Mouse (Mus musculus): Measurements from ENCODE around the gene St14.

- TF ChIP-seq POLR2AphosphoS5 (IDR thresholded peaks at IDR 0.05; ENCODE audit: borderline replicate concordance, low read depth, low read length) (no peak), TAL1 (IDR thresholded peaks at IDR 0.05; ENCODE audit: low read length) (no peak), CTCF (IDR thresholded peaks at IDR 0.05 in 2 of 3, conservative IDR thresholded peaks at IDR 0.05 in 1 of 3; ENCODE audit: control insufficient read depth in 1 of 3, insufficient read depth in 1 of 3, low read depth in 2 of 3, low read length in 3 of 3, poor library complexity in 1 of 3, severe bottlenecking in 1 of 3) (no peak), HCFC1 (IDR thresholded peaks at IDR 0.05; ENCODE audit: low read depth, low read length) (no peak), MXI1 (IDR thresholded peaks at IDR 0.05; ENCODE audit: low read depth, low read length) (no peak), E2F4 (IDR thresholded peaks at IDR 0.05; ENCODE audit: borderline replicate concordance, low read depth, low read length) (no peak), POLR2A (IDR thresholded peaks at IDR 0.05; ENCODE audit: control insufficient read depth in 1 of 2, insufficient read depth in 1 of 2, low read depth in 1 of 2, low read length in 2 of 2, poor library complexity in 1 of 2) (no peak), RAD21 (IDR thresholded peaks at IDR 0.05; ENCODE audit: low read depth, low read length) (no peak)
Measured at GRCm38 (mm10) chr9:31088883-31089282, 42.8 kb downstream of the St14 start.

All from MEL (cell line).